Mouse (Mus musculus) heart, postnatal 14 days (tissue): Measurements from ENCODE around the gene Mogs. TPM values are rescaled to one million over a fixed set of nuclear protein-coding genes. Genes with fewer than 3 reads are reported as not detected.

Experiments used
- DNase-seq, 2 experiments: peaks; one replicate each; pipeline ENCODE4 v3.0.0; 2021 to 2022
- intact Hi-C: fragments of 180-260 bp; cut with DNase I; formaldehyde crosslinking; loops from one replicate; pipeline ENCODE4 v1.15.1; 2025
- long read RNA-seq, 2 experiments: library from polyadenylated mRNA; stranded (forward); transcript quantifications; one replicate each; pipeline ENCODE4 v2.0.0; 2021
- total RNA-seq, 2 experiments: library from RNA; stranded (reverse); gene quantifications; 2 replicates each; pipeline ENCODE4 v1.2.3; 2021

Gene Mogs
- total RNA-seq = 10 to 100 TPM; 10.4 to 11.4 TPM
- long read RNA-seq, experiment 1, transcript Mogs-201 (4 exons, 2,780 nt) = major isoform, 41 of 44 reads
- long read RNA-seq, experiment 1, partial matches to known transcripts = 2 of 44 reads
- long read RNA-seq, experiment 1, other reads (novel, unspliced or antisense) = 1 of 44 reads
- long read RNA-seq, experiment 2, transcript Mogs-201 (4 exons, 2,780 nt) = major isoform, 27 of 32 reads
- long read RNA-seq, experiment 2, partial matches to known transcripts = 5 of 32 reads
- long read RNA-seq, experiment 2, other reads (novel, unspliced or antisense) = 0 of 32 reads

- intact Hi-C loops = loop anchor here (5.0 kb wide), 1 partner anchor 152 kb away; no protein-coding TSS in a partner anchor
- peak; percentile 97 for DNase-seq
Observed at GRCm38 (mm10) chr6:83115011-83115671, at the start of gene Mogs. Gene Mogs, plus strand, starts transcription at chr6:83115496.

GRCm38 (mm10) chr6:83065995-83066394 lies 49.3 kb upstream of the Mogs start:
- intact Hi-C loops = no loop called here
- no peak for DNase-seq

DNA sequence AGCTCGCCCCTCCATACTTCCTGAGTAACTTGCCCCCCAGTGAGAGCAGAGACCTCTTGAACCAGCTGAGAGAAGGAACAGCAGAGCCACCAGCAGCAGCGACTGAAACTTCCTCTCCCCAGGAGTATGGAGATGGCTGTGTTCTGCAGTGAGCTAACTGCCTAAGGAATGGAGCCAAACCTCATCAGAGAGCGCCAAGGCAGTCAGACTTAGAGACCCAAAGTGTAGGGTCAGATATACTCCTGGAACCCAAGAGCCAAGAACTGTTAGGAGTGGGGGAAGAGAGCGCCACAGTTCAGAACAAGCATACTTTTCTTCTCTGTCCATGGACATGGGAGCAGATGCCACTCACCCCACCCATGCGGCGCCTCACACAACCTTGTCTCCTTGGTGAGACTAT lies 48.9 kb upstream of the Mogs start:
- no peak for DNase-seq
- intact Hi-C loops = no loop called here

- DNase-seq = no peak
- intact Hi-C loops = no loop called here
Observed at GRCm38 (mm10) chr6:83068221-83068620, 47.1 kb upstream of the Mogs start.

GRCm38 (mm10) chr6:83068706-83069487 lies 46.4 kb upstream of the Mogs start:
- intact Hi-C loops = no loop called here
- DNase-seq = no peak

DNA sequence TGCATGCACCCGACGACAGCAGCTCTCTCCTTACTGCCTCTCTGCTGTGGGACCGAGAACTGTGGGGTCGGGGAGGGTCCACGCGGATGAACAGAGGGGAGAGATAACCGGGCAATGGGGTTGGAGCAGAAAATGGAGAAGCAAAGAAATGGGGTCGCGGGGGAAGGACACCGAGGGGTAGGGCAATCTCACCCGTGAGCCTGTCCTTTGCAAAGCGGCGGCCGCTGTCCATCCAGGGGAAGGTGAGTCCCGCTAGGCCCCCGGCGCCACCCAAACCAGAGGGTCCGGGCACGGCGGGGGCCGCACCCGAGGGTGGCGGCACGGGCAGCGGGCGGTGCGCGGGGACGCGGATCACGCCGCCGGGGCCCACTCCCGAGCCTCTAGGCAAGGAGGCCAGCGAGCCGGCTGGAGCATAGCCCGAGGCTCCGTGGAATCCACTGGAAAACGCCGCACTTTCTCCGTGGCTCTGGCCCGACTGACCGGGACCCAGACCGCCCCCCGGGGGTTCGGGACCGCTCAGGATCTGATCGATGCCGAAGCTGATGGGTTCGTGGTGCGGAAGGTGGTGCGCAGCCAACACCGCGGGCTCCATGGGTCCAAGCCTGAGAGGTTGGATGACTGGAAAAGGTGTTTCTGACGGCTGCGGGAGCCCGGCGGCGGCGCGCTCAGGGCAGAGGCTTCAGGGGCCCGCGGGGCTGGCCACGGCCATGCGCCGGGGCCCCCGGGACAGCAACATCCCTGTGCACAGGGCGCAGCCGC lies 45.6 kb upstream of the Mogs start:
- intact Hi-C loops = loop anchor here (10.0 kb wide), 1 partner anchor 325 kb away; no protein-coding TSS in a partner anchor
- no peak for DNase-seq

DNA sequence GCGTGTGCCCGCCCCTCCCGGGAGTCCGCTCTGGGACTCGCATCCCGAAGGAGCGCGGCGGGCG lies 45.2 kb upstream of the Mogs start, which contains the start of gene Tlx2:
Tlx2 (minus strand) TSS at position 47 of the 64 bp plus-strand sequence.
- no peak for DNase-seq
- intact Hi-C loops = loop anchor here (10.0 kb wide), 1 partner anchor 325 kb away; no protein-coding TSS in a partner anchor

DNA sequence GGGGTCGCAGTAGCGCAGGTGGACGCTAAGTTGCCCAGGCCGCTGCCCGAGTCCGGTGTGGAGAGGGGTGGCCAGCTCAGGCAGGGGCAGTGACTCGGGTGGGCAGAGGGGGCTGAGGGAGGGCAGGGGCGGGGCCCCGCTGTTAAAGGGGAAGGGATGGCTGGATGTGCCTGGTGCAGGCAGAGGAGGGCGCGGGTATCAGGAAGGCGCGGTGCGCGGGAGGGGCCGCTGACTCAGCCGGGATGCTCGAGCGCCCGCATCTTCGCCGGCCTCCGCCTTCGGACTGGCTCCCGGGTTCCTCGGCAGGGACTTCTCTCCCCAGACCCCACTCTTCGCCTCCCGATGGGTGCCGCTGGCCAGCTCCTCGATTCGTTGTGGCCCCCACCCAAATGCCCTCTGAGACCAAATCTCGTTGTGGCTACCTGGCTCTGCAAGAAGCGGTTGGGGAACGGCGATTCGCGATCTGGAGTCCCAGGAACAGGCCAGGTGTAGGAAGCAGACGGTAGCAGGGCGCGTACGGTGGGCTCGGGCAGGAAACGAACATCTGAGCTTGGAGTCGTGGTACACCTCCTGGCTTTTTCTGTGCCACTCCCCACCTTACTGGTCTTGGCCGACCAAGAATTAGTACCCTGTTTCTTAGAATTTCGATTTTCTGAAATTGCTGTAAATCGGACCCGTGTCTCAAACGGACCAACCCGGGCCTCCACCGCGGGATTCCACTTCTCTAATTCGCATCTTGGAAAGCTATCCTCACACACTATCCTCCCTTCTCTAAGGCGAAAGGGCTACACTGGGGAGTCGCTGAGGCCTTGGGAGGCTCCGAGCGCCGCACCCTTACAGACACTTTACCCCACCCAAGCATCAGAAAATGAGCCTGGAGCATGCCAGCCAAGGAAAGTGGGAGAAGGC lies 44.7 kb upstream of the Mogs start:
- intact Hi-C loops = loop anchor here (10.0 kb wide), 1 partner anchor 326 kb away; no protein-coding TSS in a partner anchor
- peak; percentile 28 to 42 for DNase-seq

GRCm38 (mm10) chr6:83071220-83071619 lies 44.1 kb upstream of the Mogs start:
- DNase-seq = no peak
- intact Hi-C loops = loop anchor here (10.0 kb wide), 1 partner anchor 326 kb away; no protein-coding TSS in a partner anchor

DNA sequence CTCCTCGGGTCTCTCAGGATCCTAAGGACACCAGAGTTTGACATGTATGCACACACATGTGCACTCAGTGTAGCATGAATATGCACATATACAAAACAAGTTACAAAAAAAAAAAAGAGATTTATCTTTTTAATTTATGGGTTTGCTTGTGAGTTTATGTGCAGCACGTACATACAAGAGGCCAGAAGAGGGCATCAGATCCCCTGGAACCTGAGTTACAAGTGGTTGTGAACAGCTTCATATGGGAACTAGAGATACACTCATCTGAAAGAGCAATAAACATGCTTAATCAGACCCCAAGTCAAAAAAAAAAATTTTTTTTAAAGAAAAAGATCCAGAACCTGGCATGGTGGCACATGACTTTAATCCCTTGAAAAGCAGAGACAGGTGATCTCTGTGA lies 40.3 kb upstream of the Mogs start:
- DNase-seq = no peak

DNA sequence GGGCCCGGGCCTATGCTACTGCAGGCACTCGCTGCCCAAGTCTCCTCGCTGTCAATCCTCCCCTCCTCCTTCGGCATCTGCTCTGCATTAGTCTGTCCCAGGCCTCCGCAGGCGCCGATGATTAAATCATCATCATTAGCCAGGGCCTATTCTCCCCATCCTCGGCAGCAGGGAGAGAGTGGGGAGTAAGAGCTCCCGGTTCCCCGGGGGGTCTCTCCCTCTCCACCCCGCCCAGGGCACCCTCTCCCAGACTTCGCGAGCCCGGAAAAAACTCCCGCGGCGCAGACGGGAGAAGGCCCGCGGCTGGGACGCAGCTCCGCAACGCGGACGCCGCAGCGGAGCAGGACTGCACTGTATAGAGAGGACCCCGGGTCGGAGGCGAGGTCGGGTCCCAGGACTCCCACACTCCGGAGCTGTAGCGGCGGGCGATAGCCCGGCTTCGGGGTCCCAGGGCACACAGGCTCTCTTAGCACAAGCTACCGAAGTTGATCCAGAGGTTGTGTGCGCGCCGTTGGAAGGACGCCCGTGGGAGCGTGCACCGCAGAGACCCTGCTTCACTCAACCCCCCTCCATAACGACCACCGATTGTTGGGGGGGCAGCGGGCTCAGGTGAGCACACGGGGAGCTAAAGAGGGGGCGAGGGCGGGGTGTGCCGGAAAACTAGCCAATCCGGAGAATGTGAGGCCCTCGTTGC lies 37.5 kb upstream of the Mogs start, which contains the start of gene Pcgf1:
Pcgf1 (plus strand) TSS at position 240 of the 694 bp plus-strand sequence.
- peak in 1 of 2 experiments; percentile 37 for DNase-seq
- intact Hi-C loops = loop anchor here (2.0 to 10.0 kb wide), 3 partner anchors 23 to 333 kb away; partner anchors contain the start of genes Ccdc142 and Gm42688

More for the DNA sequence above, 40.3 kb upstream of the Mogs start:
- intact Hi-C loops = loop anchor here (10.0 kb wide), 1 partner anchor 330 kb away; no protein-coding TSS in a partner anchor

- peak; percentile 100 for DNase-seq
- intact Hi-C loops = loop anchor here (2.0 to 10.0 kb wide), 3 partner anchors 22 to 334 kb away; partner anchors contain the start of genes Ccdc142 and Gm42688
Observed at GRCm38 (mm10) chr6:83078324-83078858, 36.9 kb upstream of the Mogs start.

- no peak for DNase-seq
Observed at GRCm38 (mm10) chr6:83080210-83080609, 35.1 kb upstream of the Mogs start.

GRCm38 (mm10) chr6:83083497-83083896 lies 31.8 kb upstream of the Mogs start:
- no peak for DNase-seq
- intact Hi-C loops = no loop called here

More at GRCm38 (mm10) chr6:83080210-83080609, 35.1 kb upstream of the Mogs start:
- intact Hi-C loops = no loop called here

GRCm38 (mm10) chr6:83084477-83084876 lies 30.8 kb upstream of the Mogs start:
- intact Hi-C loops = no loop called here
- DNase-seq = no peak

GRCm38 (mm10) chr6:83086121-83087035 lies 28.9 kb upstream of the Mogs start, which contains the start of gene Lbx2:
Gene Lbx2, plus strand, starts transcription at chr6:83086367.
- intact Hi-C loops = no loop called here
- DNase-seq = no peak
